ENCODE assay signal across 29 mouse cellular contexts in genomic region chr6:25931148-25931553, GRCm38 (mm10).
A peak's percentile ranks its signal among the peaks of the same experiment; 100 is the strongest.
DNase-seq lines count a peak whose midpoint lies in the region; ATAC-seq and TF ChIP-seq lines count a peak whose summit lies in the region.
"Had no signal": no experiment of that assay in that cellular context is flagged by ENCODE, and none has a peak within 500 bp of the region (broad histone marks: within the 10 kb centered on the region; RNA-seq: fewer than 3 reads in every experiment).

No protein-coding gene starts in this region.

- 93% methylated on average over 10 of the region's 10 CpGs for WGBS in forebrain, embryonic 16.5 days

- peaks cover 0 to 5% of the 10 kb centered on the region in 2 experiments for H3K36me3 ChIP-seq in CH12.LX (replicated peaks in 1 of 2; ENCODE audit: control insufficient read depth in 1 of 2, insufficient read depth in 1 of 2, low read length in 1 of 2)
- no peaks in the 10 kb centered on the region for H3K36me3 ChIP-seq in forebrain, embryonic 16.5 days (ENCODE audit: control insufficient read depth, insufficient read depth)
- H3K36me3 ChIP-seq: embryonic facial prominence, embryonic 15.5 days; forebrain, embryonic 15.5 days; heart, embryonic 13.5 days; limb, embryonic 13.5 days; liver, embryonic 13.5 days; midbrain, embryonic 12.5 days; neural tube, embryonic 12.5 days; stomach, embryonic 15.5 days had no signal

- no peak for TF ChIP-seq RAD21 in CH12.LX (IDR thresholded peaks at IDR 0.05; ENCODE audit: low read depth, low read length)

- peak; percentile 92 for DNase-seq in CH12.LX (ENCODE audit: extremely low read depth)
- peak; percentile 98 for DNase-seq in MEL-GATA-1-ER (ENCODE audit: extremely low read depth, low read depth)
- DNase-seq in testis, postnatal 10 days (ENCODE audit: low spot score), result peak; percentile 36
- no peak for DNase-seq in gastrocnemius, adult 18-20 months (ENCODE audit: low spot score)
- DNase-seq in T-cell, adult 2 months (ENCODE audit: low spot score), result no peak
- DNase-seq: adrenal gland, adult 8-10 months; cerebellum, adult 8-10 months; cerebellum, postnatal 36 days; gastrocnemius, postnatal 14 days; heart, adult 11 months; heart, postnatal 14 days; kidney, postnatal 36 days; liver, embryonic 13.5 days; lung, adult 2 months; lung, postnatal 14 days; retina, postnatal 1 day; right cerebral cortex, postnatal 25 days; spleen, adult 18-20 months had no signal

- in situ Hi-C loops in CH12.LX (cut with MboI; ENCODE audit: low pct_ligation_motif_present, low pct_unique_long_range_greater_than_20kb, low sequenced_read_pairs), result no loop called here

- TF ChIP-seq EP300 in CH12.LX (IDR thresholded peaks at IDR 0.05; ENCODE audit: low read length), result no peak

- H3K9ac ChIP-seq in CH12.LX (ENCODE audit: insufficient read depth, low read depth), result peak overlapping the region; percentile 76
- no peak overlapping the region for H3K9ac ChIP-seq in forebrain, embryonic 16.5 days (replicated peaks; ENCODE audit: low read depth, low read length)
- H3K9ac ChIP-seq: embryonic facial prominence, embryonic 15.5 days; forebrain, embryonic 15.5 days; heart, embryonic 13.5 days; limb, embryonic 13.5 days; liver, embryonic 13.5 days; midbrain, embryonic 12.5 days; neural tube, embryonic 12.5 days; stomach, embryonic 15.5 days had no signal

- H3K9me3 ChIP-seq in CH12.LX (replicated peaks; ENCODE audit: low read length), result no peaks in the 10 kb centered on the region
- no peaks in the 10 kb centered on the region for H3K9me3 ChIP-seq in forebrain, embryonic 16.5 days (ENCODE audit: control insufficient read depth, low read length)
- H3K9me3 ChIP-seq: embryonic facial prominence, embryonic 15.5 days; forebrain, embryonic 15.5 days; heart, embryonic 13.5 days; limb, embryonic 13.5 days; liver, embryonic 13.5 days; midbrain, embryonic 12.5 days; neural tube, embryonic 12.5 days; stomach, embryonic 15.5 days had no signal

- peak overlapping the region; percentile 50 to 63 (median 52) for H3K4me3 ChIP-seq in CH12.LX (replicated peaks in 1 of 3; ENCODE audit: low read depth in 2 of 3, low read length in 2 of 3, poor library complexity in 1 of 3)
- H3K4me3 ChIP-seq in brown adipose tissue, adult 24 weeks (ENCODE audit: insufficient read depth, low read depth, low read length), result 0 out of 2 replicates have a peak overlapping the region, but pooled peaks have one; percentile 11
- no peak overlapping the region for H3K4me3 ChIP-seq in forebrain, embryonic 16.5 days (replicated peaks; ENCODE audit: low read length)
- H3K4me3 ChIP-seq: embryonic facial prominence, embryonic 15.5 days; forebrain, embryonic 15.5 days; heart, embryonic 13.5 days; limb, embryonic 13.5 days; liver, embryonic 13.5 days; midbrain, embryonic 12.5 days; neural tube, embryonic 12.5 days; stomach, embryonic 15.5 days had no signal

- H3K4me1 ChIP-seq in CH12.LX (ENCODE audit: control insufficient read depth in 1 of 2, insufficient read depth in 2 of 2), result no peaks in the 10 kb centered on the region
- no peaks in the 10 kb centered on the region for H3K4me1 ChIP-seq in brown adipose tissue, adult 24 weeks (ENCODE audit: control insufficient read depth, insufficient read depth, insufficient read length, low read length)
- H3K4me1 ChIP-seq in forebrain, embryonic 16.5 days (replicated peaks; ENCODE audit: control insufficient read depth, insufficient read depth, low read length), result no peaks in the 10 kb centered on the region
- H3K4me1 ChIP-seq: embryonic facial prominence, embryonic 15.5 days; forebrain, embryonic 15.5 days; heart, embryonic 13.5 days; limb, embryonic 13.5 days; liver, embryonic 13.5 days; midbrain, embryonic 12.5 days; neural tube, embryonic 12.5 days; stomach, embryonic 15.5 days had no signal

- TF ChIP-seq CTCF in CH12.LX (conservative IDR thresholded peaks at IDR 0.05 in 1 of 2, IDR thresholded peaks at IDR 0.05 in 1 of 2; ENCODE audit: low read depth in 2 of 2, low read length in 2 of 2), result no peak

- peaks cover 10% of the 10 kb centered on the region for H3K79me2 ChIP-seq in CH12.LX (replicated peaks; ENCODE audit: control insufficient read depth, extremely low read depth, insufficient read depth, poor library complexity, severe bottlenecking)

- no peak for ATAC-seq in forebrain, embryonic 16.5 days
- ATAC-seq: forebrain, embryonic 15.5 days; hindbrain, postnatal 0 days; intestine, embryonic 16.5 days had no signal

- H3K27me3 ChIP-seq in CH12.LX (replicated peaks), result no peaks in the 10 kb centered on the region
- no peaks in the 10 kb centered on the region for H3K27me3 ChIP-seq in forebrain, embryonic 16.5 days (replicated peaks; ENCODE audit: control insufficient read depth, insufficient read depth, low read length)
- H3K27me3 ChIP-seq: embryonic facial prominence, embryonic 15.5 days; forebrain, embryonic 15.5 days; heart, embryonic 13.5 days; limb, embryonic 13.5 days; liver, embryonic 13.5 days; midbrain, embryonic 12.5 days; neural tube, embryonic 12.5 days; stomach, embryonic 15.5 days had no signal

- no peak overlapping the region for H3K4me2 ChIP-seq in CH12.LX (ENCODE audit: insufficient read depth, low read depth, poor library complexity, severe bottlenecking)
- H3K4me2 ChIP-seq in forebrain, embryonic 16.5 days (ENCODE audit: low read length), result no peak overlapping the region
- H3K4me2 ChIP-seq: embryonic facial prominence, embryonic 15.5 days; forebrain, embryonic 15.5 days; heart, embryonic 13.5 days; limb, embryonic 13.5 days; liver, embryonic 13.5 days; midbrain, embryonic 12.5 days; neural tube, embryonic 12.5 days; stomach, embryonic 15.5 days had no signal

- dilution Hi-C loops in CH12.LX (cut with MboI; ENCODE audit: extremely low pct_ligation_motif_present, extremely low pct_unique_long_range_greater_than_20kb, low sequenced_read_pairs), result no loop called here

- peak; percentile 73 for TF ChIP-seq POLR2A in CH12.LX (IDR thresholded peaks at IDR 0.05; ENCODE audit: low read depth, low read length)

- peak overlapping the region; percentile 21; the same call in 1 of the 2 replicates for H3K27ac ChIP-seq in CH12.LX (ENCODE audit: insufficient read depth, low read depth)
- H3K27ac ChIP-seq in brown adipose tissue, adult 24 weeks (replicated peaks; ENCODE audit: low read depth, low read length), result no peak overlapping the region
- no peak overlapping the region for H3K27ac ChIP-seq in forebrain, embryonic 16.5 days (ENCODE audit: low read length)
- H3K27ac ChIP-seq: embryonic facial prominence, embryonic 15.5 days; forebrain, embryonic 15.5 days; heart, embryonic 13.5 days; hindbrain, postnatal 0 days; limb, embryonic 13.5 days; liver, embryonic 13.5 days; midbrain, embryonic 12.5 days; neural tube, embryonic 12.5 days; stomach, embryonic 15.5 days had no signal

TF ChIP-seq in CH12.LX, 34 proteins besides CTCF, POLR2A, EP300 and RAD21:
- TF ChIP-seq TCF12 (IDR thresholded peaks at IDR 0.05; ENCODE audit: low read depth, low read length) (0 out of 2 replicates have a peak, but pooled peaks have one; percentile 38), MYC (IDR thresholded peaks at IDR 0.05; ENCODE audit: low read depth, low read length) (peak; percentile 56; the same call in 1 of the 2 replicates), POLR2AphosphoS2 (IDR thresholded peaks at IDR 0.05; ENCODE audit: low read depth, low read length) (no peak), USF2 (conservative IDR thresholded peaks at IDR 0.05; ENCODE audit: low read depth, low read length) (no peak), ELF1 (IDR thresholded peaks at IDR 0.05; ENCODE audit: low read depth, low read length) (peak; percentile 78), MAX (IDR thresholded peaks at IDR 0.05; ENCODE audit: low read length) (peak; percentile 87), ZMIZ1 (IDR thresholded peaks at IDR 0.05; ENCODE audit: low read depth, low read length) (peak; percentile 26; the same call in 1 of the 2 replicates), NRF1 (IDR thresholded peaks at IDR 0.05; ENCODE audit: low read depth, low read length) (peak; percentile 89), CHD2 (IDR thresholded peaks at IDR 0.05; ENCODE audit: low read length) (peak; percentile 98), SMC3 (IDR thresholded peaks at IDR 0.05; ENCODE audit: low read depth, low read length) (no peak), SIN3A (IDR thresholded peaks at IDR 0.05; ENCODE audit: low read length) (peak; percentile 45; the same call in 1 of the 2 replicates), TBP (conservative IDR thresholded peaks at IDR 0.05; ENCODE audit: low read depth, low read length) (peak; percentile 76), MXI1 (IDR thresholded peaks at IDR 0.05; ENCODE audit: low read depth, low read length) (peak; percentile 42; the same call in 1 of the 2 replicates)
TF ChIP-seq in CH12.LX: peak in this region for 10.

Comparison
In these comparisons a context has a peak if more than half of its experiments do, and no peak if none do; other contexts are left out.
1. DNase-seq: peak in CH12.LX (single experiment), MEL-GATA-1-ER (single experiment) and testis, postnatal 10 days (single experiment); none in gastrocnemius, adult 18-20 months (single experiment) and T-cell, adult 2 months (single experiment).